Mouse (Mus musculus) liver, embryonic 14.5 days (tissue): Measurements from ENCODE around the gene Sh3bp4.

ENCODE experiments used
- CTCF ChIP-seq: IDR thresholded peaks from 2 replicates; pipeline ENCODE4 v1.5.1; 2016; ENCODE audit warnings: antibody characterized with exemption, low read depth, control low read depth
- EP300 ChIP-seq: IDR thresholded peaks from 2 replicates; pipeline ENCODE4 v1.6.1; 2016; ENCODE audit warnings: antibody characterized with exemption, low read depth

GRCm38 (mm10) chr1:89071371-89072142, 1.3 kb downstream of the Sh3bp4 start:
- TF ChIP-seq CTCF (no peak), EP300 (no peak)
